Mouse (Mus musculus): ENCODE data around the gene Ankmy1.

The Ankmy1 gene

GRCm38 (mm10) chr1:92902786-92903185, at the start of gene Ankmy1:
Gene Ankmy1 (minus strand): TSS chr1:92902906.
- no peak for DNase-seq (ENCODE audit: low read depth)

GRCm38 (mm10) chr1:92950607-92951006, 47.9 kb upstream of the Ankmy1 start, which contains the start of gene Gpr35:
Gene Gpr35 (plus strand): TSS chr1:92950865.
- no peak for DNase-seq (ENCODE audit: low read depth)

GRCm38 (mm10) chr1:92949426-92949825, 46.7 kb upstream of the Ankmy1 start:
- DNase-seq (ENCODE audit: low read depth), result peak; percentile 19

- no peak for DNase-seq (ENCODE audit: low read depth)
Measured at GRCm38 (mm10) chr1:92947966-92948365, 45.3 kb upstream of the Ankmy1 start.

- DNase-seq (ENCODE audit: low read depth), result no peak
Measured at GRCm38 (mm10) chr1:92943219-92943989, 40.7 kb upstream of the Ankmy1 start.

GRCm38 (mm10) chr1:92939746-92940145, 37.0 kb upstream of the Ankmy1 start:
- no peak for DNase-seq (ENCODE audit: low read depth)

- DNase-seq (ENCODE audit: low read depth), result no peak
Measured at GRCm38 (mm10) chr1:92937797-92938196, 35.1 kb upstream of the Ankmy1 start.

- no peak for DNase-seq (ENCODE audit: low read depth)
Measured at GRCm38 (mm10) chr1:92936467-92936866, 33.8 kb upstream of the Ankmy1 start.

GRCm38 (mm10) chr1:92935977-92936376, 33.3 kb upstream of the Ankmy1 start:
- no peak for DNase-seq (ENCODE audit: low read depth)

GRCm38 (mm10) chr1:92935054-92935962, 32.6 kb upstream of the Ankmy1 start:
- no peak for DNase-seq (ENCODE audit: low read depth)

GRCm38 (mm10) chr1:92934182-92934827, 31.6 kb upstream of the Ankmy1 start, which contains the start of gene Capn10:
Gene Capn10 (plus strand): TSS chr1:92934376.
- DNase-seq (ENCODE audit: low read depth), result peak; percentile 87

GRCm38 (mm10) chr1:92933611-92934010, 30.9 kb upstream of the Ankmy1 start:
- no peak for DNase-seq (ENCODE audit: low read depth)

- no peak for DNase-seq (ENCODE audit: low read depth)
Measured at GRCm38 (mm10) chr1:92930171-92930706, 27.5 kb upstream of the Ankmy1 start.

GRCm38 (mm10) chr1:92921496-92921895, 18.8 kb upstream of the Ankmy1 start:
- no peak for DNase-seq (ENCODE audit: low read depth)

GRCm38 (mm10) chr1:92920474-92921200, 17.9 kb upstream of the Ankmy1 start:
- no peak for DNase-seq (ENCODE audit: low read depth)

- DNase-seq (ENCODE audit: low read depth), result no peak
Measured at GRCm38 (mm10) chr1:92919775-92920174, 17.1 kb upstream of the Ankmy1 start.

- DNase-seq (ENCODE audit: low read depth), result no peak
Measured at GRCm38 (mm10) chr1:92919151-92919550, 16.4 kb upstream of the Ankmy1 start.

- DNase-seq (ENCODE audit: low read depth), result no peak
Measured at GRCm38 (mm10) chr1:92916725-92917124, 14.0 kb upstream of the Ankmy1 start.

- no peak for DNase-seq (ENCODE audit: low read depth)
Measured at GRCm38 (mm10) chr1:92914993-92915392, 12.3 kb upstream of the Ankmy1 start.

GRCm38 (mm10) chr1:92914239-92914638, 11.5 kb upstream of the Ankmy1 start:
- DNase-seq (ENCODE audit: low read depth), result no peak

- DNase-seq (ENCODE audit: low read depth), result no peak
Measured at GRCm38 (mm10) chr1:92912286-92912685, 9.6 kb upstream of the Ankmy1 start.
